Mouse (Mus musculus) E14TG2a.4 (cell line): ENCODE measurements around the gene Sipa1l1.

Experiments
- CTCF ChIP-seq: conservative IDR thresholded peaks from 2 replicates; pipeline ENCODE4 v1.5.1; 2014; ENCODE audit warnings: low read length
- NANOG ChIP-seq: IDR thresholded peaks from 2 replicates; pipeline ENCODE4 v1.6.1; 2014; ENCODE audit warnings: borderline replicate concordance, low read length, mixed read lengths
- POU5F1 ChIP-seq: IDR thresholded peaks from 2 replicates; pipeline ENCODE4 v1.6.1; 2014; ENCODE audit warnings: low read length, borderline replicate concordance

DNA sequence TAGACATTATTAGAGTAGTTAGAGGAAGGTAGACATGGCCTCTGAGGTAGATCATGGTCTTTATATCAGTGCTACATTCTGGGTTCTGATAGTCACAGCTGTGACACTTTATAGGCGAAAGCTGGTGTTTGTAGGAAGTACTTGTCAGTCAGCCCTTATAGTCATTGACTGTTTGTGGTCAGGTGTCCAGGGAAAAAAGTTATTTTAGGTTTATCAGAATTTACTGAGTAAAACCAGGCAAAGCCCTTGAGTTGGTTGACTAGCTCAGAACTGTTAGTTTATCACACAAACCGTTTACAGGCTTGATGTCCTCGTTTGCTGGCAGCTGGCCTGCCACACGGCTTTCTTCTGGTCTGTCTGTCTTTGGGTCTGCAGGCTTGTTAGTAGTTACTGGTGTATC, 61.0 kb downstream of the Sipa1l1 start:
- TF ChIP-seq CTCF (no peak), POU5F1 (no peak), NANOG (no peak)
